Mouse (Mus musculus): Measurements from ENCODE around the gene Ctnnbl1. TPM values are rescaled to one million over a fixed set of nuclear protein-coding genes. Genes with fewer than 3 reads are reported as not detected.

Gene Ctnnbl1
- polyA plus RNA-seq, 1 experiment: 61.8 TPM

- peak; percentile 59 for DNase-seq (ENCODE audit: low read depth)
- TF ChIP-seq POLR2A (IDR thresholded peaks at IDR 0.05; ENCODE audit: borderline replicate concordance, extremely low read depth, insufficient read depth, insufficient read length, poor library complexity, severe bottlenecking): no peak
Observed at GRCm38 (mm10) chr2:157859046-157859701, 122.0 kb downstream of the Ctnnbl1 start.

GRCm38 (mm10) chr2:157861273-157861944 is 124.2 kb downstream of the Ctnnbl1 start:
- TF ChIP-seq POLR2A (IDR thresholded peaks at IDR 0.05; ENCODE audit: borderline replicate concordance, extremely low read depth, insufficient read depth, insufficient read length, poor library complexity, severe bottlenecking): no peak
- TF ChIP-seq CTCF (IDR thresholded peaks at IDR 0.05; ENCODE audit: borderline replicate concordance, extremely low read depth, insufficient read depth, insufficient read length): no peak

GRCm38 (mm10) chr2:157862306-157862705 is 125.1 kb downstream of the Ctnnbl1 start:
- no peak for TF ChIP-seq POLR2A (IDR thresholded peaks at IDR 0.05; ENCODE audit: borderline replicate concordance, extremely low read depth, insufficient read depth, insufficient read length, poor library complexity, severe bottlenecking)
- no peak for TF ChIP-seq CTCF (IDR thresholded peaks at IDR 0.05; ENCODE audit: borderline replicate concordance, extremely low read depth, insufficient read depth, insufficient read length)
- DNase-seq (ENCODE audit: low read depth): no peak

More at GRCm38 (mm10) chr2:157861273-157861944, 124.2 kb downstream of the Ctnnbl1 start:
- DNase-seq (ENCODE audit: low read depth): peak; percentile 35

DNA sequence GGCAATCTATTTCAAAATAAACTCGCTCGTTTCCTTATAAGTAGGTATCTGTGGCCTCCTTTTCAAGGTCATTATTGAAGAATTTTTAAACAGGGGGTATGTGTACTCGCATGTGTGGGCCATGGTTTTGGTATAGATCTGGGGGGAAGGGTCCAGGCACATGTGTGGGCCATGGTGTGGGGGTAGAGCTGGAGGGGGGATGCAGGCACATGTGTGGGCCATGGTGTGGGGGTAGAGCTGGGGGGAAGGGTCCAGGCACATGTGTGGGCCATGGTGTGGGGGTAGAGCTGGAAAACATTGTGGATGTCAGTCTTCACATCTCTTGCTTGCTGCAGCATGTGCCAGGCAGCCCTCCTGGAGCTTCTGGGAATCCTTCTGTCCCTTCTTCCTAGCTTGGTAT is 129.9 kb downstream of the Ctnnbl1 start:
- TF ChIP-seq POLR2A (IDR thresholded peaks at IDR 0.05; ENCODE audit: borderline replicate concordance, extremely low read depth, insufficient read depth, insufficient read length, poor library complexity, severe bottlenecking) (no peak), CTCF (IDR thresholded peaks at IDR 0.05; ENCODE audit: borderline replicate concordance, extremely low read depth, insufficient read depth, insufficient read length) (no peak)
- no peak for DNase-seq (ENCODE audit: low read depth)

GRCm38 (mm10) chr2:157870247-157870646 is 133.0 kb downstream of the Ctnnbl1 start:
- no peak for DNase-seq (ENCODE audit: low read depth)
- TF ChIP-seq CTCF (IDR thresholded peaks at IDR 0.05; ENCODE audit: borderline replicate concordance, extremely low read depth, insufficient read depth, insufficient read length) (no peak), POLR2A (IDR thresholded peaks at IDR 0.05; ENCODE audit: borderline replicate concordance, extremely low read depth, insufficient read depth, insufficient read length, poor library complexity, severe bottlenecking) (no peak)

- DNase-seq (ENCODE audit: low read depth): peak; percentile 74
- no peak for TF ChIP-seq CTCF (IDR thresholded peaks at IDR 0.05; ENCODE audit: borderline replicate concordance, extremely low read depth, insufficient read depth, insufficient read length)
- no peak for TF ChIP-seq POLR2A (IDR thresholded peaks at IDR 0.05; ENCODE audit: borderline replicate concordance, extremely low read depth, insufficient read depth, insufficient read length, poor library complexity, severe bottlenecking)
Observed at GRCm38 (mm10) chr2:157873223-157873622, 136.0 kb downstream of the Ctnnbl1 start.

- TF ChIP-seq CTCF (IDR thresholded peaks at IDR 0.05; ENCODE audit: borderline replicate concordance, extremely low read depth, insufficient read depth, insufficient read length): no peak
- TF ChIP-seq POLR2A (IDR thresholded peaks at IDR 0.05; ENCODE audit: borderline replicate concordance, extremely low read depth, insufficient read depth, insufficient read length, poor library complexity, severe bottlenecking): no peak
- no peak for DNase-seq (ENCODE audit: low read depth)
Observed at GRCm38 (mm10) chr2:157873691-157874090, 136.5 kb downstream of the Ctnnbl1 start.

DNA sequence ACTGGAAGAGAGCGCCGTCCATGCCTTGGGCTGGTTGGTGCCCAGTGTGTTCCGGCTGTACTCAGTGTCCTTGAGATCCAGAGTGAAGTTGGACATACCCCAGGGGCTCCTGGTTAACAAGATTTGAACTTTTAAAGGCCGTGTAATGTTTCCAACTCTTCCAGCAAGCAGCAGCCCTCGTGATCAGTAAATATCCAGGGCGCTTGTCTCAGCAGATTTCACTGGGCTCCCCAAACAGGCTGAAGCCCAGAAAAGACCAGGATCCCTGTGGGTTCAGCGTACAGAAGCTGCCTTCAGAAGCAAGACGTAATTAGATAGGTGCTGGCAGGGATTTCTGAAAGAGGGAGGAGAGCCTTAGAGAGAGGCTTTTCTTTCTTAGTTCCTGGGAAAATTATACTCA is 137.9 kb downstream of the Ctnnbl1 start:
- peak; percentile 68 for DNase-seq (ENCODE audit: low read depth)
- TF ChIP-seq POLR2A (IDR thresholded peaks at IDR 0.05; ENCODE audit: borderline replicate concordance, extremely low read depth, insufficient read depth, insufficient read length, poor library complexity, severe bottlenecking) (no peak), CTCF (IDR thresholded peaks at IDR 0.05; ENCODE audit: borderline replicate concordance, extremely low read depth, insufficient read depth, insufficient read length) (no peak)

- TF ChIP-seq POLR2A (IDR thresholded peaks at IDR 0.05; ENCODE audit: borderline replicate concordance, extremely low read depth, insufficient read depth, insufficient read length, poor library complexity, severe bottlenecking) (no peak), CTCF (IDR thresholded peaks at IDR 0.05; ENCODE audit: borderline replicate concordance, extremely low read depth, insufficient read depth, insufficient read length) (no peak)
- DNase-seq (ENCODE audit: low read depth): no peak
Observed at GRCm38 (mm10) chr2:157877394-157877793, 140.2 kb downstream of the Ctnnbl1 start.

- DNase-seq (ENCODE audit: low read depth): peak; percentile 73
- no peak for TF ChIP-seq POLR2A (IDR thresholded peaks at IDR 0.05; ENCODE audit: borderline replicate concordance, extremely low read depth, insufficient read depth, insufficient read length, poor library complexity, severe bottlenecking)
- no peak for TF ChIP-seq CTCF (IDR thresholded peaks at IDR 0.05; ENCODE audit: borderline replicate concordance, extremely low read depth, insufficient read depth, insufficient read length)
Observed at GRCm38 (mm10) chr2:157877967-157878366, 140.8 kb downstream of the Ctnnbl1 start.

- DNase-seq (ENCODE audit: low read depth): peak; percentile 56
- TF ChIP-seq CTCF (IDR thresholded peaks at IDR 0.05; ENCODE audit: borderline replicate concordance, extremely low read depth, insufficient read depth, insufficient read length) (no peak), POLR2A (IDR thresholded peaks at IDR 0.05; ENCODE audit: borderline replicate concordance, extremely low read depth, insufficient read depth, insufficient read length, poor library complexity, severe bottlenecking) (no peak)
Observed at GRCm38 (mm10) chr2:157881939-157882338, 144.7 kb downstream of the Ctnnbl1 start.
